Mouse (Mus musculus) intestine, postnatal 0 days (tissue): ENCODE measurements around the gene Selenoi. TPM values are rescaled to one million over a fixed set of nuclear protein-coding genes. Genes with fewer than 3 reads are reported as not detected.

ENCODE experiments used
- ATAC-seq: fragments of 200-750 bp; cut with Nextera tagmentation; 2 replicates; pipeline ENCODE4 v1.8.0; 2017; ENCODE audit warnings: mild to moderate bottlenecking, moderate TSS enrichment, moderate library complexity
- H3K27ac ChIP-seq: fragments of 300-500 bp; sonication (generic); 2 replicates; pipeline ENCODE4 v1.5.1; 2014; ENCODE audit warnings: mild to moderate bottlenecking, low read depth, low read length, moderate library complexity
- H3K27me3 ChIP-seq: fragments of 300-500 bp; sonication (generic); replicated peaks from 2 replicates; pipeline ENCODE4 v1.6.1; 2014; ENCODE audit warnings: low read length, mixed read lengths; ENCODE audit not compliant: control insufficient read depth, insufficient read depth
- H3K36me3 ChIP-seq: fragments of 300-500 bp; sonication (generic); 2 replicates; pipeline ENCODE4 v1.6.1; 2014; ENCODE audit warnings: mild to moderate bottlenecking, moderate library complexity; ENCODE audit not compliant: control insufficient read depth, insufficient read depth
- H3K4me1 ChIP-seq: fragments of 300-500 bp; sonication (generic); replicated peaks from 2 replicates; pipeline ENCODE4 v1.6.1; 2014; ENCODE audit warnings: antibody characterized with exemption, low read length, mixed read lengths; ENCODE audit not compliant: control insufficient read depth, insufficient read depth
- H3K4me2 ChIP-seq: fragments of 300-500 bp; sonication (generic); replicated peaks from 2 replicates; pipeline ENCODE4 v1.6.1; 2014; ENCODE audit warnings: low read depth, mild to moderate bottlenecking, moderate library complexity
- H3K4me3 ChIP-seq: fragments of 300-500 bp; sonication (generic); 2 replicates; pipeline ENCODE4 v1.5.1; 2014; ENCODE audit warnings: low read depth, low read length
- H3K9ac ChIP-seq: fragments of 300-500 bp; sonication (generic); 2 replicates; pipeline ENCODE4 v1.6.1; 2014; ENCODE audit warnings: mild to moderate bottlenecking, low read depth, low read length
- H3K9me3 ChIP-seq: fragments of 300-500 bp; sonication (generic); 2 replicates; pipeline ENCODE4 v1.6.1; 2016; ENCODE audit warnings: mixed run types; ENCODE audit not compliant: control insufficient read depth
- CTCF ChIP-seq: sonication (generic); IDR thresholded peaks from 2 replicates; pipeline ENCODE4 v1.5.1; 2016; ENCODE audit warnings: low read depth, mild to moderate bottlenecking, control low read depth, antibody characterized with exemption, moderate library complexity
- WGBS: fragments of 180-500 bp; shearing (Covaris S2); extraction: QIAGEN DNeasy Blood & Tissue Kit; methylation state at CpG from one replicate; pipeline ENCODE4 v1.1.7; 2014; 5-methylcytosine and 5-hydroxymethylcytosine counted together
- polyA plus RNA-seq: library from polyadenylated mRNA; unstranded; fragments of >200 nt; fragmentation: Nextera tagmentation; extraction: Ambion mirVana; gene quantifications from 2 replicates; pipeline ENCODE4 v1.2.1, GENCODE M21; 2015

The Selenoi gene
- polyA plus RNA-seq, 1 experiment from 2014 or later, result 66.2 TPM

DNA sequence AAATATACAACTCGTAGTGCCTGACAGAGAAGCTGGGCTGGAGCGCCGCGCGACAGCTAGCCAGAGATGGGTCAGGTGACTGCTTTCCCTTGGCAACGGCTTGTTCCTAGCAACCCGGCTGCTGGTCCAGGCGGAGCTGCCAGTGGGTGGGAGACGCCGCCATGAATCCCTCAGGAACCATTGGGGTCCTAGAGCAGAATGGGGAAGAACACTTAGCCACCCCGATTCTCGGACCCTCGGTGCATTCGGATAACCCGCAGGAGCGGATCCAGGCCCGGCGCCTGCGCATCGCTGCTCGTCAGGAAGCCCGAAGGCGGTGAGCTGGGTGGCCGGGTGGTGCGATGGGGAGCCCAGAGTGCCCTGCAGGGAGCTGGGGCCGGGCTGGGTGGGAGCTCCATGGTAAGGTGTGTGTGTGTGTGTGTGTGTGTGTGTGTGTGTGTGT lies 48.9 kb downstream of the Selenoi start, which contains the start of gene Drc1:
Gene Drc1 (plus strand): TSS at position 98 of the 442 bp plus-strand sequence.
- Histone ChIP-seq H3K9ac (no peak within 1 kb of the TSS), H3K4me1 (no peaks in the 10 kb centered on the region; the same call in 1 of the 2 replicates), H3K9me3 (no peaks in the 10 kb centered on the region), H3K4me2 (peak within 1 kb of the TSS; percentile 54), H3K27ac (no peak within 1 kb of the TSS), H3K36me3 (no peaks in the 10 kb centered on the region), H3K4me3 (peak within 1 kb of the TSS; percentile 20; the same call in 1 of the 2 replicates), H3K27me3 (0 out of 2 replicates have a peak, but pooled peaks cover 3% of the 10 kb centered on the region)
- TF ChIP-seq CTCF, result no peak
- no peak for ATAC-seq
- WGBS, result 9% methylated on average over 26 of the region's 26 CpGs

GRCm38 (mm10) chr5:30285944-30286799 lies 53.8 kb downstream of the Selenoi start:
- Histone ChIP-seq H3K4me2 (peak overlapping the region; percentile 25), H3K4me1 (no peaks in the 10 kb centered on the region)

GRCm38 (mm10) chr5:30287106-30287882 lies 54.9 kb downstream of the Selenoi start:
- no peak for TF ChIP-seq CTCF
- peak; percentile 78 for ATAC-seq
- H3K36me3 ChIP-seq, result no peaks in the 10 kb centered on the region
- H3K9ac ChIP-seq, result no peak overlapping the region
- H3K9me3 ChIP-seq, result no peaks in the 10 kb centered on the region
- no peak overlapping the region for H3K4me2 ChIP-seq
- WGBS, result 38% methylated on average over 9 of the region's 9 CpGs
- no peaks in the 10 kb centered on the region for H3K27me3 ChIP-seq
- H3K4me3 ChIP-seq, result no peak overlapping the region
- H3K4me1 ChIP-seq, result no peaks in the 10 kb centered on the region
- peak overlapping the region; percentile 84; the same call in 1 of the 2 replicates for H3K27ac ChIP-seq

More at GRCm38 (mm10) chr5:30285944-30286799, 53.8 kb downstream of the Selenoi start:
- Histone ChIP-seq H3K9ac (no peak overlapping the region), H3K27ac (peak overlapping the region; percentile 84), H3K36me3 (no peaks in the 10 kb centered on the region), H3K9me3 (no peaks in the 10 kb centered on the region), H3K27me3 (0 out of 2 replicates have a peak, but pooled peaks cover 3% of the 10 kb centered on the region), H3K4me3 (no peak overlapping the region)
- peak; percentile 41; the same call in 1 of the 2 replicates for ATAC-seq
- TF ChIP-seq CTCF, result no peak
- whole genome bisulfite sequencing, result 39% methylated on average over 10 of the region's 10 CpGs

Other genes with a start within 250 kb of the Selenoi start
- 0.17 and 0.34 TPM in 2 replicates for gene Il6, start 219.5 kb upstream of the Selenoi start, polyA plus RNA-seq
- gene Tyms, start 159.0 kb upstream of the Selenoi start, polyA plus RNA-seq, result 78.7 and 80.9 TPM in 2 replicates
- 0.20 TPM in 2 replicates for gene Garem2, start 127.4 kb upstream of the Selenoi start, polyA plus RNA-seq
- not detected in 2 replicates for gene 3110082J24Rik, start 126.5 kb upstream of the Selenoi start, polyA plus RNA-seq
- 301 and 307 TPM in 2 replicates for gene Hadha, start 77.4 kb upstream of the Selenoi start, polyA plus RNA-seq
- 392 and 420 TPM in 2 replicates for gene Hadhb, start 77.3 kb upstream of the Selenoi start, polyA plus RNA-seq
- 0.07 TPM in 1 of 2 replicates, not detected in the other for gene Adgrf3, start 26.9 kb upstream of the Selenoi start, polyA plus RNA-seq
- 0.72 and 1.1 TPM in 2 replicates for gene Drc1, start 48.8 kb downstream of the Selenoi start, polyA plus RNA-seq
- gene Otof, start 229.4 kb downstream of the Selenoi start, polyA plus RNA-seq, result 0.05 and 0.09 TPM in 2 replicates
- not detected in 2 replicates for gene 1700001C02Rik, start 233.5 kb downstream of the Selenoi start, polyA plus RNA-seq